Mouse (Mus musculus): ENCODE data around the gene Uchl1. TPM values are rescaled to one million over a fixed set of nuclear protein-coding genes. Genes with fewer than 3 reads are reported as not detected.

The Uchl1 gene
- total and polyA plus RNA-seq, 3 experiments: 7.2 to 20.8 (median 10.3) TPM

GRCm38 (mm10) chr5:66712801-66713200 is 36.9 kb downstream of the Uchl1 start:
- Histone ChIP-seq H3K9ac (ENCODE audit: low read depth, low read length) (no peak overlapping the region), H3K27me3 (ENCODE audit: control insufficient read depth, insufficient read depth, low read length) (no peaks in the 10 kb centered on the region), H3K27ac (no peak overlapping the region), H3K36me3 (ENCODE audit: control insufficient read depth, insufficient read depth, low read length) (no peaks in the 10 kb centered on the region), H3K79me2 (replicated peaks; ENCODE audit: control insufficient read depth, insufficient read depth, low read length) (no peaks in the 10 kb centered on the region), H3K4me1 (ENCODE audit: control insufficient read depth, insufficient read depth, low read length) (peaks cover 8% of the 10 kb centered on the region), H3K4me3 (no peak overlapping the region)
- WGBS: 67% methylated on average over 6 of the region's 6 CpGs
- intact Hi-C loops (cut with DNase I): no loop called here
- no peak for TF ChIP-seq EP300 (IDR thresholded peaks at IDR 0.05; ENCODE audit: insufficient read depth, low read depth, low read length)
- DNase-seq: peak in 1 of 2 experiments; percentile 35

GRCm38 (mm10) chr5:66715498-66715931 is 39.6 kb downstream of the Uchl1 start:
- 19% methylated on average over 4 of the region's 4 CpGs for WGBS
- no peaks in the 10 kb centered on the region for H3K27me3 ChIP-seq (ENCODE audit: control insufficient read depth, insufficient read depth, low read length)

DNA sequence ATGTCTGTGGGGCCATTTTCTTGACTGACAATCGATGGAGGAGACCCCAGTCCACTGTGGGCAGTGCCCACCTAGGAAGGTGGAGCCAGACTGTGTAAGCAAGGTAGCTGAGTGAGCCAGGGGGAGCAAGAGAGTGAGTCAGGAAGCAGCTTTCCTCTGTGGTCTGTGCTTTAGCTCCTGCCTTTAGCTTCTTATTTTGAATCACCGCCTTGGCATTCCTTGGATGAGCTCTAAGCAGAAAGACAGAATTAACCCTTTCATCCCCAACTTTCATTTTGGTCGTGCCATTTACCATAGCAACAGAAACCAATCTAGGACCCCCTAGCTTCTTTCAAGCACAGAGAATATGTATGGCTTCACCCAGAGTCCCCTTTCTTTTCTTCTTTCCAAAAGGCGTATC is 42.0 kb downstream of the Uchl1 start:
- WGBS: 63% methylated on average over 4 of the region's 4 CpGs
- Histone ChIP-seq H3K9ac (ENCODE audit: low read depth, low read length) (no peak overlapping the region), H3K27me3 (ENCODE audit: control insufficient read depth, insufficient read depth, low read length) (no peaks in the 10 kb centered on the region), H3K79me2 (replicated peaks; ENCODE audit: control insufficient read depth, insufficient read depth, low read length) (no peaks in the 10 kb centered on the region), H3K36me3 (ENCODE audit: control insufficient read depth, insufficient read depth, low read length) (no peaks in the 10 kb centered on the region), H3K4me3 (no peak overlapping the region), H3K27ac (no peak overlapping the region), H3K4me1 (ENCODE audit: control insufficient read depth, insufficient read depth, low read length) (peaks cover 8% of the 10 kb centered on the region)
- no peak for DNase-seq
- intact Hi-C loops (cut with DNase I): loop anchor here (5.0 kb wide), 1 partner anchor 39 kb away; no protein-coding TSS in a partner anchor
- TF ChIP-seq EP300 (IDR thresholded peaks at IDR 0.05; ENCODE audit: insufficient read depth, low read depth, low read length): no peak

More at GRCm38 (mm10) chr5:66715498-66715931, 39.6 kb downstream of the Uchl1 start:
- Histone ChIP-seq H3K36me3 (ENCODE audit: control insufficient read depth, insufficient read depth, low read length) (no peaks in the 10 kb centered on the region), H3K4me3 (no peak overlapping the region), H3K27ac (peak overlapping the region; percentile 38; the same call in 1 of the 2 replicates), H3K4me1 (ENCODE audit: control insufficient read depth, insufficient read depth, low read length) (peaks cover 8% of the 10 kb centered on the region), H3K79me2 (replicated peaks; ENCODE audit: control insufficient read depth, insufficient read depth, low read length) (no peaks in the 10 kb centered on the region), H3K9ac (ENCODE audit: low read depth, low read length) (no peak overlapping the region)
- intact Hi-C loops (cut with DNase I): loop anchor here (2.0 to 5.0 kb wide), 2 partner anchors 29 to 42 kb away; partner anchors contain the start of gene Limch1
- DNase-seq: peak in 1 of 2 experiments; percentile 24
- TF ChIP-seq POLR2A (IDR thresholded peaks at IDR 0.05; ENCODE audit: insufficient read depth, low read depth, low read length) (no peak), EP300 (IDR thresholded peaks at IDR 0.05; ENCODE audit: insufficient read depth, low read depth, low read length) (0 out of 2 replicates have a peak, but pooled peaks have one; percentile 62)

DNA sequence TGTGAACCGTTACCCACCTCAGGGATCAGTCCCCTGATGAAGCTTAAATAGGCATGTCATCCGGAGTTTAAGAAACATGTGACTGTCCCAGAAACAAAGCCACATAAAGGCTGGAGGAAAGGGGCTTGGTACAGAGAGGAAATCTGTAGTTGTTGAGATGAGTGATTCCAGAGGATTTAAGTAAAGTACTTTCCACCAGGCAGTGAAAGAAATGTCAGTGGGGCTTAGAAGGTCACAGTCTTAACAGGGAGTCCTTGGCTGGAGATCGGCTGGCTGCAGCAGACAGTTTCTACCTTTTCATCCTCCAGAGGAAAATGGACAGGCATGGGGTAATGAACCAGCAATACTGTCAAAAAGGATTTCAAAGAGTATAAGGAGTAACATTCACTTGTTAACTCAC is 42.5 kb downstream of the Uchl1 start:
- no peak for DNase-seq

DNA sequence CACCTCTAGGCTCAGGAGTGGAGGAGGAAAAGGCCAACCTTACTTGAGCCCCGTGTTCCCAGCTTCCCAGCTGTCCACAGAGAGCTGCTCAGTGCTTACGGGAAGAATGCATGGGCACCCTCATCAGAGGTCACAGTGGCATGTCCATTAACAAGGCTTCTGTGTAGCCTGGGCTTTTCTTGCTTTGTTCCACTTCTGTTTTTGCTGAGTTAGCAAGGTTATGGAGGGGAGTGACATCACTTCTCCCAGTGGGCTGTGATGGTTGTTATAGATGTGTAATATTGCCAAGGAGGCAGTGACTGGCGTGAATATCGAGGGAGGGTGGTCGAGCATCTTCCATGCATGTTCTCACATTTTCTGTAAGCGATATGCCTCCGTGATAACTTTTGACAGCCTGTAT is 43.0 kb downstream of the Uchl1 start:
- Histone ChIP-seq H3K27ac (no peak overlapping the region), H3K36me3 (ENCODE audit: control insufficient read depth, insufficient read depth, low read length) (peaks cover 4% of the 10 kb centered on the region), H3K27me3 (ENCODE audit: control insufficient read depth, insufficient read depth, low read length) (no peaks in the 10 kb centered on the region), H3K4me3 (no peak overlapping the region), H3K4me1 (ENCODE audit: control insufficient read depth, insufficient read depth, low read length) (peaks cover 16% of the 10 kb centered on the region), H3K79me2 (replicated peaks; ENCODE audit: control insufficient read depth, insufficient read depth, low read length) (no peaks in the 10 kb centered on the region), H3K9ac (ENCODE audit: low read depth, low read length) (no peak overlapping the region)
- intact Hi-C loops (cut with DNase I): loop anchor here (5.0 kb wide), 1 partner anchor 38 kb away; no protein-coding TSS in a partner anchor
- TF ChIP-seq CTCF (IDR thresholded peaks at IDR 0.05) (no peak), EP300 (IDR thresholded peaks at IDR 0.05; ENCODE audit: insufficient read depth, low read depth, low read length) (no peak), POLR2A (IDR thresholded peaks at IDR 0.05; ENCODE audit: insufficient read depth, low read depth, low read length) (no peak)
- WGBS: 78% methylated on average over 7 of the region's 7 CpGs
- DNase-seq: no peak

More for the DNA sequence above, 42.5 kb downstream of the Uchl1 start:
- intact Hi-C loops (cut with DNase I): loop anchor here (5.0 kb wide), 1 partner anchor 39 kb away; no protein-coding TSS in a partner anchor
- Histone ChIP-seq H3K4me1 (ENCODE audit: control insufficient read depth, insufficient read depth, low read length) (peaks cover 13% of the 10 kb centered on the region), H3K79me2 (replicated peaks; ENCODE audit: control insufficient read depth, insufficient read depth, low read length) (no peaks in the 10 kb centered on the region), H3K27ac (no peak overlapping the region), H3K27me3 (ENCODE audit: control insufficient read depth, insufficient read depth, low read length) (no peaks in the 10 kb centered on the region), H3K36me3 (ENCODE audit: control insufficient read depth, insufficient read depth, low read length) (peaks cover 4% of the 10 kb centered on the region; the same call in 1 of the 2 replicates), H3K9ac (ENCODE audit: low read depth, low read length) (no peak overlapping the region), H3K4me3 (no peak overlapping the region)
- TF ChIP-seq EP300 (IDR thresholded peaks at IDR 0.05; ENCODE audit: insufficient read depth, low read depth, low read length) (no peak), CTCF (IDR thresholded peaks at IDR 0.05) (no peak), POLR2A (IDR thresholded peaks at IDR 0.05; ENCODE audit: insufficient read depth, low read depth, low read length) (no peak)
- WGBS: 62% methylated on average over 3 of the region's 3 CpGs

DNA sequence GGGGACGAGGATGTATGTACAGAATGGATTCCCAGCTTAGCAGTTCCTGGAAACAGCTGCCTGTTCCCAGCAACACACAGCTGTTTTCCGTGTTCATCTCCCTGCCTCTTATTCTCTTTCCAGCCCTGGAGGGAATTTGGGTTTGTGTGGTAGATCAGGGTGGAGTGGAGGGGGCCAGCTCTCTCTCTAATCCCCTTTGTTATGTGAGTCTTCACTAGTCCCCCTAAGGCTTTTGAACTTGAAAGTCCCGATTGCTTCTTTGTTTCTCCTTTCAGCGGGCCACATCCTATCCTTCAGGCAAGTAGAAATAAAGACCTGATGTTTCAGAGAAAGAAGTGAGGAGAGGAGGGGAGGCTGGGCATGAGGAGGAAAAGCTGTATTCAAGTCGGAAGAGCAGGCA is 45.0 kb downstream of the Uchl1 start:
- 53% methylated on average over 5 of the region's 5 CpGs for WGBS
- no peaks in the 10 kb centered on the region for H3K79me2 ChIP-seq (replicated peaks; ENCODE audit: control insufficient read depth, insufficient read depth, low read length)
- intact Hi-C loops (cut with DNase I): no loop called here

More for the DNA sequence above, 45.0 kb downstream of the Uchl1 start:
- Histone ChIP-seq H3K27ac (no peak overlapping the region), H3K4me3 (no peak overlapping the region), H3K4me1 (ENCODE audit: control insufficient read depth, insufficient read depth, low read length) (peaks cover 12% of the 10 kb centered on the region), H3K27me3 (ENCODE audit: control insufficient read depth, insufficient read depth, low read length) (no peaks in the 10 kb centered on the region), H3K9ac (ENCODE audit: low read depth, low read length) (no peak overlapping the region), H3K36me3 (ENCODE audit: control insufficient read depth, insufficient read depth, low read length) (peaks cover 4% of the 10 kb centered on the region)
- DNase-seq: no peak
- TF ChIP-seq POLR2A (IDR thresholded peaks at IDR 0.05; ENCODE audit: insufficient read depth, low read depth, low read length) (no peak), EP300 (IDR thresholded peaks at IDR 0.05; ENCODE audit: insufficient read depth, low read depth, low read length) (no peak), CTCF (IDR thresholded peaks at IDR 0.05) (no peak)
